Mouse (Mus musculus): ENCODE measurements at regions not wholly inside any gene's neighbourhood (a gene's known extent, or its start where the extent isn't known, plus 50 kb on each side); places are given as distances from the start of the nearest gene placed in this dataset.

DNA sequence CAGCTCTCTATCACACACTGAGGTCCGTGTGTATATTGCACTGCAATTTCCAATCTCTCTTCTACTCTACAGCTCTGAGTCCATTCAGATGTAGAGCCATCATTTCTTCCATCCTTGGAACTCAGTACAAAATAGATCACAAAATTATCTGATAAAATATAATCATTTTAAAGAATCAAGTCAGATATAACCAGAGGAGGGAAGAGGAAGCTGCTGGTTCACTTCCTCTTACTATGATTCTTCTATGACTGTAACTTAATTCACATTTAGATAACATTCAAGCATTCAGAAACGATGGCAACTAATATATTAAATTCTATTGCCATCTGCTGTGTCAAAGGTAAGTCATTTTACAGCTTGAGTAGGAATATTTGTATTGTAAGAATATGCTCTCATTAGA, 1550.1 kb downstream of the Cdh8 start:
- DNase-seq (ENCODE audit: low spot score), result no peak

DNA sequence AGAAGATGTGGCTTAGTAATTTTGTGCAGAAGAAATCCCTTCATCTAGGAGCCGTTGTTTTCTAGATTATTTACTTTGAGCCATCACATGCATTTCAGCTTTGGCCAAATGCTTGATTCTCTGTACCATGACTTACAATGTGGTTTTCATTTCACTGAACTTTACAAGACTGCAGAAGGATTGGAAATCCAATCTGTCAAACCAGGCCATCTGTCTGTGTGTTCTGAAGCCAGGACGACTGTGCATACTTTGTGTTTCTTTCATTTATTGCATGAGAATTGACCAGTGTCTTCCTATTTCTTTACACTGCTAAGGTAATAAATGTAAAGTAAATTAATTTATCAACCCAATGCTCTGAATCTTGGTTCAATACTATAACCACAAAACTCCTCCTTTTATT, 1554.8 kb downstream of the Cdh8 start:
- peak; percentile 4 for DNase-seq (ENCODE audit: low spot score)

- no peak for DNase-seq (ENCODE audit: low spot score)
Measured at GRCm38 (mm10) chr8:97860201-97860600, 1556.1 kb downstream of the Cdh8 start.

- DNase-seq (ENCODE audit: low spot score), result no peak
Measured at GRCm38 (mm10) chr8:97857252-97857651, 1559.0 kb downstream of the Cdh8 start.

All from layer of hippocampus, adult 9-10 months (tissue).